Mouse (Mus musculus): ENCODE results near the gene Olfr397.

The Olfr397 gene

DNA sequence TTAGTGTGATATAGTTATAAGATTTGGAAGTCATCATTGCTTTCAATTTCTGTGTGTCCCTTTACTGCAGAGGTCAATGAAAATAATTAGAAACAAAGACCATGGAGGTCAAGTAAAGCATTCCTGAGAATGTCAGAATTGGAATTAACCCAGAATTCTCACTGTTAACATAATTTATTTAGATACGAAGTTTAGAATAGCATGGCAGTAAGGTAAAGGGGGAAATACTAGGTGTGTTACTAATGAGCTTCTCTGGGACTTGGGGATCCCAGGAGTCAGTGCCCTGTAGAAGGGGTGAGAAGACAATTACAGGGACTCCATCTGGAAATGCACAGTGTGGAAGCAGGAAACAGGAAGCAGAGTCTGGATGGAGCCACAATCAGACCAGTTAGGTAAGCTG is at the start of gene Olfr397:
TSS of gene Olfr397 (plus strand) at position 301 of the 400 bp plus-strand sequence.
- no peak for DNase-seq

DNA sequence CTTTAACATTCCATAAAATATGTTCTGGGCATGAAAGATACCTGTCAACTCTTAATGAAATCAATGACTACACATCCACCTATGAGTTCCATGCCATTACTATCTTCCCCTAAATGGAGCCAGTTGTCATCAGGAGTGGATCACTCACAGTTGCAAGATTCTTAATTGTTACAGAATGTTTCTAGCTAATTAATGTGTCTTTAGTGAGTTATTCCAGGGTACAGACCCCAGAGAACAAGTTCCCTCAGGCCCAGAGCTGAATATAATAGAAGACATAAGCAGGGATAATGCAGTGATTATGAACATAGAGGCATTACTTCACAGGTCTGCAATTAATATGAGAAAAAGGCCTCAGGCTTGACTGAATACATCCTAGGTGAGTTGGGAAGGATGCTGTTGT is 24.2 kb upstream of the Olfr397 start, which contains the start of gene Olfr23:
TSS of gene Olfr23 (plus strand) at position 301 of the 400 bp plus-strand sequence.
- DNase-seq: no peak

DNA sequence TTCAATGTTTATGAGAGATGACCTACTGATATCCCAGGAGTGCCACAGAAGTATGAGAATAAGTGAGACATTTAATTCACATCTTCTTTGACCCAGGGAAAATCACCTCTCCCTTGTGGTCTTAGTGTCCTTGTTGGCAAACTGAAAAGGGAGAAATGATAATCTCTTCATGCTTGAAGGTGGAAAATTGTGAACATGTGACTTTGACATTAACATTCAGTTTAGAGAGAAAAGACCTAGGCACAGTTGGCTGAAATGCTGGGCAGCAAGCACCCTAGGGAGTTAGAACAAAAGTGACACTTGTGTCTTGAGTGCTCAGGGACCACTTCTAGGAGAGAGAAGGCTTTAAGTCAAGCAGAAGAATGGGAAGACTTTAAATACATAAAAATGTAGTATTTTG is 29.7 kb downstream of the Olfr397 start, which contains the start of gene Olfr398:
TSS of gene Olfr398 (minus strand) at position 101 of the 400 bp plus-strand sequence.
- DNase-seq: no peak

DNA sequence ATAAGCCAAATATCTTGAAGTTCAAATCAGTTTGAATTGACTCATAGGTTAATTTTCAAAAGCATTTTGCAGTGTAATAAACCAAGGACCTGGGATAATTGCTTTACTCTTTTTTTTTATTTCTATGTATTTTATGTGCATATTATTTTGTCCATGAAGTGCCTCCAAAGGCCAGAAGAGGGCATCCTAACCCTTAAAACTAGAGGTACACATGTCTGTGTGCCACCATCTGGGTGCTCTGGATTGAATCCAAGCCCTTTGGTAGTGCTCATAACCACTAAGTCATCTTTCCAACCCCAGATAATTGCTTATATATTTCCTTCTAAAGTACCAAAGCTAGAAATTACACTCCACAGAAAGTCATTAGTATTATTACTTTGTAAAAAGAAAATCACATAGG is 32.5 kb downstream of the Olfr397 start:
- DNase-seq: no peak

All from right cerebral cortex, postnatal 4 days (tissue).